Mouse (Mus musculus) lung, embryonic 15.5 days (tissue): ENCODE results near the gene Fitm2. TPM values are rescaled to one million over a fixed set of nuclear protein-coding genes. Genes with fewer than 3 reads are reported as not detected.
A peak's percentile ranks its signal among the peaks of the same experiment; 100 is the strongest.

ENCODE experiments used
- ATAC-seq: fragments of 200-750 bp; cut with Nextera tagmentation; 2 replicates; pipeline ENCODE4 v1.8.0; 2017; ENCODE audit warnings: moderate number of reproducible peaks, borderline replicate concordance; ENCODE audit not compliant: low FRiP score, low TSS enrichment; ENCODE audit errors: extremely low read depth
- H3K27ac ChIP-seq: fragments of 300-500 bp; sonication (generic); 2 replicates; pipeline ENCODE4 v1.5.1; 2015; ENCODE audit warnings: moderate library complexity, mild to moderate bottlenecking, inconsistent platforms
- H3K27me3 ChIP-seq: fragments of 300-500 bp; sonication (generic); 2 replicates; pipeline ENCODE4 v1.6.1; 2015; ENCODE audit warnings: inconsistent platforms
- H3K36me3 ChIP-seq: fragments of 300-500 bp; sonication (generic); 2 replicates; pipeline ENCODE4 v1.6.1; 2015; ENCODE audit warnings: inconsistent platforms
- H3K4me1 ChIP-seq: fragments of 300-500 bp; sonication (generic); 2 replicates; pipeline ENCODE4 v1.6.1; 2015; ENCODE audit warnings: inconsistent platforms
- H3K4me2 ChIP-seq: fragments of 300-500 bp; sonication (generic); 2 replicates; pipeline ENCODE4 v1.6.1; 2015; ENCODE audit warnings: inconsistent platforms, mild to moderate bottlenecking, moderate library complexity
- H3K4me3 ChIP-seq: fragments of 300-500 bp; sonication (generic); 2 replicates; pipeline ENCODE4 v1.5.1; 2015; ENCODE audit warnings: mild to moderate bottlenecking, inconsistent platforms
- H3K9ac ChIP-seq: fragments of 300-500 bp; sonication (generic); 2 replicates; pipeline ENCODE4 v1.6.1; 2015; ENCODE audit warnings: inconsistent platforms
- H3K9me3 ChIP-seq: fragments of 300-500 bp; sonication (generic); 2 replicates; pipeline ENCODE4 v1.6.1; 2016; ENCODE audit warnings: inconsistent platforms
- WGBS: fragments of 180-500 bp; shearing (Covaris S2); methylation state at CpG from one replicate; pipeline ENCODE4 v1.1.7; 2015; 5-methylcytosine and 5-hydroxymethylcytosine counted together
- polyA plus RNA-seq: library from polyadenylated mRNA; unstranded; fragments of >200 nt; fragmentation: Nextera tagmentation; extraction: Ambion mirVana; gene quantifications from 2 replicates; pipeline ENCODE4 v1.2.1, GENCODE M21; 2015

Fitm2 gene
- polyA plus RNA-seq, 1 experiment from 2014 or later = 10.1 TPM

GRCm38 (mm10) chr2:163481539-163482029, 9.2 kb upstream of the Fitm2 start:
- no peaks in the 10 kb centered on the region for H3K4me1 ChIP-seq
- H3K27me3 ChIP-seq = peaks cover 37% of the 10 kb centered on the region
- no peaks in the 10 kb centered on the region for H3K9me3 ChIP-seq
- WGBS = 2% methylated on average over 21 of the region's 21 CpGs
- peak; percentile 46; the same call in 1 of the 2 replicates for ATAC-seq
- no peak overlapping the region for H3K27ac ChIP-seq
- no peaks in the 10 kb centered on the region for H3K36me3 ChIP-seq
- 0 out of 2 replicates have a peak overlapping the region, but pooled peaks have one; percentile 3 for H3K4me3 ChIP-seq
- H3K4me2 ChIP-seq = peak overlapping the region; percentile 40
- no peak overlapping the region for H3K9ac ChIP-seq

GRCm38 (mm10) chr2:163480191-163480825, 7.9 kb upstream of the Fitm2 start:
- Histone ChIP-seq H3K4me3 (no peak overlapping the region), H3K9me3 (no peaks in the 10 kb centered on the region), H3K4me1 (no peaks in the 10 kb centered on the region), H3K4me2 (no peak overlapping the region), H3K36me3 (no peaks in the 10 kb centered on the region), H3K27ac (no peak overlapping the region), H3K9ac (no peak overlapping the region), H3K27me3 (peaks cover 37% of the 10 kb centered on the region)
- WGBS = 48% methylated on average over 18 of the region's 18 CpGs
- ATAC-seq = no peak

- H3K4me2 ChIP-seq = peak overlapping the region; percentile 86
- peak overlapping the region; percentile 86 for H3K4me3 ChIP-seq
- H3K36me3 ChIP-seq = peaks cover 8% of the 10 kb centered on the region; the same call in 1 of the 2 replicates
- 3% methylated on average over 36 of the region's 36 CpGs for WGBS
- H3K27me3 ChIP-seq = no peaks in the 10 kb centered on the region
- no peak; the same call in 1 of the 2 replicates for ATAC-seq
- peaks cover 8% of the 10 kb centered on the region for H3K4me1 ChIP-seq
- H3K27ac ChIP-seq = peak overlapping the region; percentile 66; the same call in 1 of the 2 replicates
- H3K9me3 ChIP-seq = no peaks in the 10 kb centered on the region
- H3K9ac ChIP-seq = peak overlapping the region; percentile 72
Observed at GRCm38 (mm10) chr2:163471710-163472465, 541 bp downstream of the Fitm2 start.

- Histone ChIP-seq H3K27ac (no peak overlapping the region), H3K9ac (0 out of 2 replicates have a peak overlapping the region, but pooled peaks have one; percentile 13), H3K9me3 (no peaks in the 10 kb centered on the region), H3K4me2 (peak overlapping the region; percentile 86), H3K27me3 (no peaks in the 10 kb centered on the region), H3K4me1 (peaks cover 8% of the 10 kb centered on the region), H3K36me3 (peaks cover 8% of the 10 kb centered on the region; the same call in 1 of the 2 replicates), H3K4me3 (peak overlapping the region; percentile 86)
- 63% methylated on average over 3 of the region's 3 CpGs for WGBS
- no peak for ATAC-seq
Observed at GRCm38 (mm10) chr2:163471136-163471535, 1.3 kb downstream of the Fitm2 start.

GRCm38 (mm10) chr2:163469711-163470110, 2.7 kb downstream of the Fitm2 start:
- no peak overlapping the region for H3K4me3 ChIP-seq
- H3K36me3 ChIP-seq = peaks cover 8% of the 10 kb centered on the region; the same call in 1 of the 2 replicates
- WGBS = 91% methylated on average over 15 of the region's 15 CpGs
- no peak overlapping the region for H3K9ac ChIP-seq
- H3K27ac ChIP-seq = no peak overlapping the region
- peaks cover 8% of the 10 kb centered on the region for H3K4me1 ChIP-seq
- H3K4me2 ChIP-seq = no peak overlapping the region
- no peaks in the 10 kb centered on the region for H3K27me3 ChIP-seq
- no peak for ATAC-seq
- H3K9me3 ChIP-seq = no peaks in the 10 kb centered on the region

- H3K36me3 ChIP-seq = peaks cover 8% of the 10 kb centered on the region; the same call in 1 of the 2 replicates
- H3K9me3 ChIP-seq = no peaks in the 10 kb centered on the region
- H3K27me3 ChIP-seq = no peaks in the 10 kb centered on the region
- 84% methylated on average over 6 of the region's 6 CpGs for WGBS
- H3K4me1 ChIP-seq = peaks cover 8% of the 10 kb centered on the region
- H3K4me2 ChIP-seq = no peak overlapping the region
- H3K27ac ChIP-seq = no peak overlapping the region
- ATAC-seq = no peak
- H3K9ac ChIP-seq = no peak overlapping the region
- no peak overlapping the region for H3K4me3 ChIP-seq
Observed at GRCm38 (mm10) chr2:163468866-163469265, 3.6 kb downstream of the Fitm2 start.

GRCm38 (mm10) chr2:163467585-163467984, 4.8 kb downstream of the Fitm2 start:
- Histone ChIP-seq H3K4me1 (peaks cover 8% of the 10 kb centered on the region), H3K27ac (no peak overlapping the region), H3K36me3 (peaks cover 8% of the 10 kb centered on the region; the same call in 1 of the 2 replicates), H3K4me2 (no peak overlapping the region), H3K4me3 (no peak overlapping the region), H3K9ac (no peak overlapping the region), H3K9me3 (no peaks in the 10 kb centered on the region), H3K27me3 (no peaks in the 10 kb centered on the region)
- ATAC-seq = no peak
- WGBS = 81% methylated on average over 6 of the region's 6 CpGs

GRCm38 (mm10) chr2:163466771-163467170, 5.7 kb downstream of the Fitm2 start:
- no peak overlapping the region for H3K27ac ChIP-seq
- no peaks in the 10 kb centered on the region for H3K27me3 ChIP-seq
- no peak overlapping the region for H3K9ac ChIP-seq
- H3K9me3 ChIP-seq = no peaks in the 10 kb centered on the region
- peak; percentile 87 for ATAC-seq
- WGBS = 43% methylated on average over 8 of the region's 8 CpGs
- H3K4me2 ChIP-seq = no peak overlapping the region
- H3K4me1 ChIP-seq = peaks cover 7% of the 10 kb centered on the region
- H3K36me3 ChIP-seq = peaks cover 8% of the 10 kb centered on the region; the same call in 1 of the 2 replicates
- H3K4me3 ChIP-seq = no peak overlapping the region

GRCm38 (mm10) chr2:163464562-163464961, 7.9 kb downstream of the Fitm2 start:
- Histone ChIP-seq H3K4me1 (no peaks in the 10 kb centered on the region), H3K9me3 (no peaks in the 10 kb centered on the region), H3K4me2 (no peak overlapping the region), H3K9ac (no peak overlapping the region), H3K4me3 (no peak overlapping the region), H3K27ac (no peak overlapping the region), H3K27me3 (no peaks in the 10 kb centered on the region), H3K36me3 (peaks cover 8% of the 10 kb centered on the region; the same call in 1 of the 2 replicates)
- no peak; the same call in 1 of the 2 replicates for ATAC-seq
- WGBS = 46% methylated on average over 6 of the region's 6 CpGs

GRCm38 (mm10) chr2:163463998-163464397, 8.4 kb downstream of the Fitm2 start:
- Histone ChIP-seq H3K4me1 (no peaks in the 10 kb centered on the region), H3K36me3 (peaks cover 3% of the 10 kb centered on the region; the same call in 1 of the 2 replicates), H3K27me3 (peaks cover 2% of the 10 kb centered on the region; the same call in 1 of the 2 replicates), H3K9me3 (no peaks in the 10 kb centered on the region), H3K4me3 (no peak overlapping the region), H3K9ac (no peak overlapping the region), H3K4me2 (no peak overlapping the region), H3K27ac (no peak overlapping the region)
- WGBS = 64% methylated on average over 4 of the region's 4 CpGs
- no peak for ATAC-seq

GRCm38 (mm10) chr2:163463251-163463769, 9.1 kb downstream of the Fitm2 start:
- Histone ChIP-seq H3K4me2 (no peak overlapping the region), H3K36me3 (no peaks in the 10 kb centered on the region; the same call in 1 of the 2 replicates), H3K9me3 (no peaks in the 10 kb centered on the region), H3K4me3 (no peak overlapping the region), H3K27me3 (peaks cover 6% of the 10 kb centered on the region; the same call in 1 of the 2 replicates), H3K27ac (no peak overlapping the region), H3K9ac (no peak overlapping the region), H3K4me1 (no peaks in the 10 kb centered on the region)
- no peak for ATAC-seq
- WGBS = 52% methylated on average over 10 of the region's 10 CpGs
